8 mouse cellular contexts compared by ENCODE assay signal in the genomic region with DNA sequence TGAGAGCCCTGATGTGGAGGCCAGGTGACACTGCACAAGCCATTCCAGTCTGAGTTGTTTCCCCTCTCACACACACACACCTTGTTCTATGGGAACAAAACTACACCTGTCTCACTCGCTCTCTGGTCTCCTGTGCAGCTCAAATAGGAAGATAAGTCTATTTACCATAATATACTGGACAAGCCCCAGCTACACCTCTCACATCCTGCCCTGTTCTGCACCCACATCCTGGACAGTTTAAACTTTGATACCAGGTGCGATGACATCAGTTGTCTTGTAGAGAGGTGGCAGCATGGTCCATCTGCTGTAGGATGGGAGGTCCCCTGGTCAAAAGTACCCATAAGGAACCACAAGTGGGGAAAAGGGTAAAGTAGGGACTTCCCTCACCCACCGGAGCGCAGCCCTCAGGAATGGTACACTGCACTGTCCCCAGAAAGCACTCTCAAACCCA. TPM values are rescaled to one million over a fixed set of nuclear protein-coding genes. Genes with fewer than 3 reads are reported as not detected.
DNase-seq lines count a peak whose midpoint lies in the region; ATAC-seq and TF ChIP-seq lines count a peak whose summit lies in the region.

No protein-coding gene starts in this region.

- peak overlapping the region; percentile 93 for H3K9ac ChIP-seq in lung, embryonic 14.5 days
- H3K9ac ChIP-seq in limb, embryonic 15.5 days: peak overlapping the region; percentile 94; the same call in 1 of the 2 replicates

- no peaks in the 10 kb centered on the region for H3K9me3 ChIP-seq in lung, embryonic 14.5 days (ENCODE audit: low read depth, low read length)
- no peaks in the 10 kb centered on the region for H3K9me3 ChIP-seq in forebrain, embryonic 10.5 days
- H3K9me3 ChIP-seq in limb, embryonic 15.5 days: no peaks in the 10 kb centered on the region

- peak overlapping the region; percentile 93 for H3K4me2 ChIP-seq in lung, embryonic 14.5 days
- H3K4me2 ChIP-seq in limb, embryonic 15.5 days: peak overlapping the region; percentile 71

- TF ChIP-seq POLR2A in olfactory bulb, adult 2 months (IDR thresholded peaks at IDR 0.05; ENCODE audit: insufficient read depth, low read depth, low read length): no peak

- no peaks in the 10 kb centered on the region for H3K27me3 ChIP-seq in lung, embryonic 14.5 days (ENCODE audit: insufficient read depth, low read length)
- no peaks in the 10 kb centered on the region for H3K27me3 ChIP-seq in forebrain, embryonic 10.5 days (ENCODE audit: poor library complexity, severe bottlenecking)
- no peaks in the 10 kb centered on the region for H3K27me3 ChIP-seq in limb, embryonic 15.5 days

- WGBS in lung, embryonic 14.5 days: 35% methylated on average over 4 of the region's 4 CpGs
- whole genome bisulfite sequencing in forebrain, embryonic 10.5 days: 66% methylated on average over 4 of the region's 4 CpGs
- WGBS in limb, embryonic 15.5 days: 52% methylated on average over 4 of the region's 4 CpGs
- 44% methylated on average over 4 of the region's 4 CpGs for WGBS in olfactory bulb, adult 2 months

- peak overlapping the region; percentile 99 for H3K4me3 ChIP-seq in lung, embryonic 14.5 days (ENCODE audit: low read depth, low read length)
- H3K4me3 ChIP-seq in forebrain, embryonic 10.5 days: peak overlapping the region; percentile 95
- H3K4me3 ChIP-seq in limb, embryonic 15.5 days: peak overlapping the region; percentile 99
- H3K4me3 ChIP-seq in olfactory bulb, adult 2 months (ENCODE audit: insufficient read depth, low read depth, low read length): peak overlapping the region; percentile 27

- H3K4me1 ChIP-seq in lung, embryonic 14.5 days (ENCODE audit: insufficient read depth): peaks cover 37% of the 10 kb centered on the region
- H3K4me1 ChIP-seq in forebrain, embryonic 10.5 days: peaks cover 62% of the 10 kb centered on the region
- peaks cover 66% of the 10 kb centered on the region for H3K4me1 ChIP-seq in limb, embryonic 15.5 days
- H3K4me1 ChIP-seq in olfactory bulb, adult 2 months (ENCODE audit: control insufficient read depth, insufficient read depth, low read length): peaks cover 50% of the 10 kb centered on the region

- H3K27ac ChIP-seq in lung, embryonic 14.5 days (ENCODE audit: low read depth): no peak overlapping the region
- peak overlapping the region; percentile 93 for H3K27ac ChIP-seq in forebrain, embryonic 10.5 days
- 0 out of 2 replicates have a peak overlapping the region, but pooled peaks have one; percentile 33 for H3K27ac ChIP-seq in limb, embryonic 15.5 days
- no peak overlapping the region for H3K27ac ChIP-seq in olfactory bulb, adult 2 months (ENCODE audit: insufficient read depth, low read depth, low read length)

- H3K36me3 ChIP-seq in lung, embryonic 14.5 days (ENCODE audit: insufficient read depth): 0 out of 2 replicates have a peak, but pooled peaks cover 3% of the 10 kb centered on the region
- H3K36me3 ChIP-seq in forebrain, embryonic 10.5 days (replicated peaks): no peaks in the 10 kb centered on the region; the same call in 1 of the 2 replicates
- H3K36me3 ChIP-seq in limb, embryonic 15.5 days: no peaks in the 10 kb centered on the region

- TF ChIP-seq CTCF in lung, embryonic 14.5 days (IDR thresholded peaks at IDR 0.05; ENCODE audit: low read depth): no peak
- TF ChIP-seq CTCF in olfactory bulb, adult 2 months (IDR thresholded peaks at IDR 0.05; ENCODE audit: insufficient read depth, low read depth, low read length): no peak

- DNase-seq in lung, embryonic 14.5 days: no peak
- no peak for DNase-seq in lung, postnatal 10 days
- DNase-seq in forebrain, embryonic 10.5 days (ENCODE audit: extremely low spot score, low spot score): no peak
- no peak for DNase-seq in c-Kit-positive CD71-positive TER-119-positive erythroid progenitor cells, embryonic 14.5 days (ENCODE audit: low spot score)
- DNase-seq in kidney, postnatal 4 days: no peak
- no peak for DNase-seq in right cerebral cortex, adult 18-20 months

- no peak for ATAC-seq in lung, embryonic 14.5 days (ENCODE audit: insufficient read depth)
- ATAC-seq in limb, embryonic 15.5 days (ENCODE audit: insufficient number of reproducible peaks, low FRiP score, low TSS enrichment, low read depth): no peak

RNA-seq across cellular contexts. Expression of gene Grk2, which starts 1.1 kb away (rescaled TPM):
- polyA plus RNA-seq in lung, embryonic 14.5 days (2014; fragmentation: Nextera tagmentation; extraction: Ambion mirVana): 19.4 and 23.0 TPM in 2 replicates
- 13.6 and 15.0 TPM in 2 replicates for polyA plus RNA-seq in forebrain, embryonic 10.5 days (2016; fragmentation: Nextera tagmentation; extraction: Ambion mirVana)
- polyA plus RNA-seq in limb, embryonic 15.5 days (2015; fragmentation: Nextera tagmentation; extraction: Ambion mirVana): 18.5 and 20.5 TPM in 2 replicates
- polyA plus RNA-seq in olfactory bulb, adult 2 months (2012; ENCODE audit: insufficient read depth, insufficient read length, low replicate concordance, missing spikeins): 210 TPM in 1 of 2 replicates, not detected in the other

RNA-seq across cellular contexts. Expression of gene Ankrd13d, which starts 22.0 kb away (rescaled TPM):
- polyA plus RNA-seq in lung, embryonic 14.5 days (2014; fragmentation: Nextera tagmentation; extraction: Ambion mirVana): 2.4 and 2.8 TPM in 2 replicates
- 7.9 and 9.2 TPM in 2 replicates for polyA plus RNA-seq in forebrain, embryonic 10.5 days (2016; fragmentation: Nextera tagmentation; extraction: Ambion mirVana)
- 11.8 TPM in 2 replicates for polyA plus RNA-seq in limb, embryonic 15.5 days (2015; fragmentation: Nextera tagmentation; extraction: Ambion mirVana)
- not detected in 2 replicates for polyA plus RNA-seq in olfactory bulb, adult 2 months (2012; ENCODE audit: insufficient read depth, insufficient read length, low replicate concordance, missing spikeins)

RNA-seq across cellular contexts. Expression of gene Ssh3, which starts 35.9 kb away (rescaled TPM):
- 10.6 and 11.1 TPM in 2 replicates for polyA plus RNA-seq in lung, embryonic 14.5 days (2014; fragmentation: Nextera tagmentation; extraction: Ambion mirVana)
- polyA plus RNA-seq in forebrain, embryonic 10.5 days (2016; fragmentation: Nextera tagmentation; extraction: Ambion mirVana): 3.1 and 3.6 TPM in 2 replicates
- 29.4 and 32.7 TPM in 2 replicates for polyA plus RNA-seq in limb, embryonic 15.5 days (2015; fragmentation: Nextera tagmentation; extraction: Ambion mirVana)
- not detected in 2 replicates for polyA plus RNA-seq in olfactory bulb, adult 2 months (2012; ENCODE audit: insufficient read depth, insufficient read length, low replicate concordance, missing spikeins)

Comparison
In these comparisons a context has a peak if more than half of its experiments do, and no peak if none do; other contexts are left out.
1. H3K27ac ChIP-seq: peak in forebrain, embryonic 10.5 days (single experiment) and limb, embryonic 15.5 days (single experiment); none in lung, embryonic 14.5 days (single experiment) and olfactory bulb, adult 2 months (single experiment).
2. H3K4me3 ChIP-seq: peak in every context shown above with its lines; median percentile 99 in lung, embryonic 14.5 days; 99 in limb, embryonic 15.5 days; 95 in forebrain, embryonic 10.5 days; 27 in olfactory bulb, adult 2 months.